Mouse (Mus musculus): Measurements from ENCODE around the gene Fa2h.

- TF ChIP-seq CTCF (IDR thresholded peaks at IDR 0.05): no peak
- TF ChIP-seq EP300 (IDR thresholded peaks at IDR 0.05): no peak
Observed at GRCm38 (mm10) chr8:111385915-111386314, 7.7 kb downstream of the Fa2h start.
